Mouse (Mus musculus) neural tube, embryonic 11.5 days (tissue): Measurements from ENCODE around the gene Wars2. TPM values are rescaled to one million over a fixed set of nuclear protein-coding genes. Genes with fewer than 3 reads are reported as not detected.
A peak's percentile ranks its signal among the peaks of the same experiment; 100 is the strongest.

Source experiments
- ATAC-seq: fragments of 200-750 bp; cut with Nextera tagmentation; 2 replicates; pipeline ENCODE4 v1.8.0; 2017; ENCODE audit warnings: moderate number of reproducible peaks, mild to moderate bottlenecking, moderate TSS enrichment, moderate library complexity; ENCODE audit not compliant: insufficient read depth, low FRiP score, low TSS enrichment
- DNase-seq: peaks from one replicate; pipeline ENCODE4 v3.0.0-alpha.2; 2015; ENCODE audit warnings: low spot score
- H3K27ac ChIP-seq: fragments of 300-500 bp; sonication (generic); 2 replicates; pipeline ENCODE4 v1.5.1; 2014; ENCODE audit warnings: low read depth, mild to moderate bottlenecking, low read length
- H3K27me3 ChIP-seq: fragments of 300-500 bp; sonication (generic); 2 replicates; pipeline ENCODE4 v1.6.1; 2014; ENCODE audit warnings: mild to moderate bottlenecking, low read length, mixed read lengths; ENCODE audit not compliant: control insufficient read depth, insufficient read depth
- H3K36me3 ChIP-seq: fragments of 300-500 bp; sonication (generic); 2 replicates; pipeline ENCODE4 v1.6.1; 2014; ENCODE audit warnings: mild to moderate bottlenecking, low read length, moderate library complexity, mixed read lengths; ENCODE audit not compliant: control insufficient read depth, insufficient read depth
- H3K4me1 ChIP-seq: fragments of 300-500 bp; sonication (generic); 2 replicates; pipeline ENCODE4 v1.6.1; 2014; ENCODE audit warnings: low read length, mixed read lengths; ENCODE audit not compliant: control insufficient read depth, insufficient read depth
- H3K4me2 ChIP-seq: fragments of 300-500 bp; sonication (generic); 2 replicates; pipeline ENCODE4 v1.6.1; 2014; ENCODE audit warnings: low read depth, mild to moderate bottlenecking, moderate library complexity
- H3K4me3 ChIP-seq: fragments of 300-500 bp; sonication (generic); 2 replicates; pipeline ENCODE4 v1.5.1; 2014; ENCODE audit warnings: low read depth, low read length
- H3K9ac ChIP-seq: fragments of 300-500 bp; sonication (generic); 2 replicates; pipeline ENCODE4 v1.6.1; 2014; ENCODE audit warnings: mild to moderate bottlenecking, low read length
- H3K9me3 ChIP-seq: fragments of 300-500 bp; sonication (generic); 2 replicates; pipeline ENCODE4 v1.6.1; 2016; ENCODE audit warnings: low read length; ENCODE audit not compliant: control insufficient read depth
- WGBS: fragments of 180-500 bp; shearing (Covaris S2); extraction: QIAGEN DNeasy Blood & Tissue Kit; methylation state at CpG from one replicate; pipeline ENCODE4 v1.1.7; 2014; 5-methylcytosine and 5-hydroxymethylcytosine counted together
- polyA plus RNA-seq: library from polyadenylated mRNA; unstranded; fragments of >200 nt; fragmentation: Nextera tagmentation; extraction: Ambion mirVana; gene quantifications from 2 replicates; pipeline ENCODE4 v1.2.1, GENCODE M21; 2014

The Wars2 gene
- polyA plus RNA-seq, 1 experiment from 2014 or later, result 5.3 TPM

DNA sequence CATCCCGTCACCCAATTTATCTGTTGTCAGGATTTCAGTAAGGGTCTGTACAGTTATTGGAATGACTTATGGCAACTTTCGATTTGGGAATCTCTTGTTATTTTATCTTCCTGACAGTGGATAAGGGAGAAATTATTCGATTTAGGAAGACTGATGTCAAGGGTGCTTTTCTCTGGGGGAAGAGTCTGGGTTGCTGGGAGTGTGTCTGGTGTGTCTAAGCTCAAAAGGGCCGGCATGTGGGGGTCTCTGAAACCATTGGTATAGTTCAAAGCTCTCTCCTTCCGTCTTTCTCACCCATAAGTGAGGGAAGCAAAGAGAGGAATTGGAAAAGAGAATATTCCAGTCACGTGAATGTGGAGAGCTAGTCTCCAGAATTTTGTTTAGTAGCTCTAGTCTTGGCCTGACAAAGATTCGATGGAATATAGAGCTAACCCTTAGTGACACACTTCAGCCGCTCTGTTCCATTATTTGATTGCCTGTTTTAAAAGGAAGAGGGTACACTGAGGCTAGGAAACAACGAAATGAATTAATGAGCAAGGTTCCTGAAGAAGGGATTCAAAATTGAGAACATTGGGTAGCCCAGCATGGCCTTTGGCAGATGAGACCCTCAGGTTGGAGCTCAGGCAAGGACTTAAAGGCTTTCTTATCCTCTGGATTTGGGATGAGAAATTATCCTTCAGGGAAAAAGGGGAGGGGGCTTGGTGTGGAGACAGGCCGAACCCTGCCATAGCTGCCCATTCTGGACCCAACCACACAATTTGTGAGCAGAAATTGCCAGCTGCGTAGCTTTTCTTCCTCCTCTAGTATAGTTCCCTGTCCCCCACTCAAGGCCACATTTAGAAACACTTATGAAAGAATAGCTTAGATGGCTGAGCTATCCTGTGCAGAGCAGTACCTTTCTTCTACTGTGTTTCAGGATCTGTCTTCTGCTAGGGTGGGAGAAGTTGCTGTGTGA is 114.8 kb downstream of the Wars2 start:
- no peak overlapping the region for H3K4me2 ChIP-seq
- H3K4me3 ChIP-seq, result no peak overlapping the region
- 4% methylated on average over 11 of the region's 11 CpGs for WGBS
- ATAC-seq (no peak), DNase-seq (peak; percentile 32)
- no peaks in the 10 kb centered on the region for H3K9me3 ChIP-seq
- peaks cover 7% of the 10 kb centered on the region; the same call in 1 of the 2 replicates for H3K4me1 ChIP-seq
- no peak overlapping the region for H3K9ac ChIP-seq
- H3K27ac ChIP-seq, result no peak overlapping the region
- peaks cover 94% of the 10 kb centered on the region for H3K27me3 ChIP-seq
- H3K36me3 ChIP-seq, result no peaks in the 10 kb centered on the region

DNA sequence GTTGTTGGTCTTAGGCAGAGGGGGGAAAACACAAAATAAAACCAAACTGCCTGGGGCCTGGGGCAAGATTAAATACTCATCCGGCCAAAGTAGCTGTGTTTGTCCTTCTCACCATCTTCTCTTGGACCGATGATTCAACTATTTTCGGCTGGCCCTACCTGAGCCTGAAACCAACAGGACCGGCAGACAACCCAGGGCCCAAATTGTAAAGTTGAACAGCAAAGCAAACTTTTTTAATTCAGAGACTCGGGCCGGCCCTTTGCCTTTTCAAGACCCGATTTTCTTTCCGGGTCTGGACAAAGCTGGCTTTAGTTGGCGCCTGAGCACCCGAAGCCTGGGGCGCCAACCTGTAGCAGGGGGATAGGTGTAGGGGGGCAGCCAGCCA is 115.5 kb downstream of the Wars2 start:
- Histone ChIP-seq H3K4me1 (peaks cover 7% of the 10 kb centered on the region; the same call in 1 of the 2 replicates), H3K9me3 (no peaks in the 10 kb centered on the region), H3K4me2 (no peak overlapping the region), H3K27me3 (peaks cover 93% of the 10 kb centered on the region), H3K4me3 (no peak overlapping the region), H3K36me3 (no peaks in the 10 kb centered on the region), H3K9ac (no peak overlapping the region), H3K27ac (no peak overlapping the region)
- peak; percentile 29 for DNase-seq
- WGBS, result 1% methylated on average over 11 of the region's 11 CpGs
- no peak for ATAC-seq

DNA sequence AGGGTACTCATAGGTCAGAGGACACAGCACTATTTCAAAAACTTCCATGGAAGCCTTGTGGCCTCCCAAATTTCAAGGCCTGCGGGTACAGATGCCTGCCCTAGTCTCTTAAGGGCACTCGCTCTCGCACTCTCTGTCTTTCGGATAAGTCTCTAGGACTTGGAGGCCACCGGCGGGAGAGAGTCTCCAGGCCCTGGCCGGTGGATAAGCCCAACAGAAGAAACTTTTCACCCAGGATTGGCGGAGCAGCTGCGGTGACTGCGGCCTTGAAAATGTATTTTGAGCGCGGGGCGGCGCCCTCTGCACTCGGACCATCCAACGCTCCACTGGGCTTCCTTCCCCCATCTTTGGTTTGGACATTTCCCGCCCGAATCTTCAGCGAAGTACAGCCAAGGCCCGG is 115.9 kb downstream of the Wars2 start:
- Histone ChIP-seq H3K36me3 (no peaks in the 10 kb centered on the region), H3K27me3 (peaks cover 93% of the 10 kb centered on the region), H3K9ac (no peak overlapping the region), H3K4me2 (no peak overlapping the region), H3K9me3 (no peaks in the 10 kb centered on the region), H3K27ac (no peak overlapping the region), H3K4me1 (peaks cover 7% of the 10 kb centered on the region; the same call in 1 of the 2 replicates), H3K4me3 (no peak overlapping the region)
- WGBS, result under 1% methylated on average over 20 of the region's 20 CpGs
- ATAC-seq, result no peak
- DNase-seq, result peak; percentile 69

DNA sequence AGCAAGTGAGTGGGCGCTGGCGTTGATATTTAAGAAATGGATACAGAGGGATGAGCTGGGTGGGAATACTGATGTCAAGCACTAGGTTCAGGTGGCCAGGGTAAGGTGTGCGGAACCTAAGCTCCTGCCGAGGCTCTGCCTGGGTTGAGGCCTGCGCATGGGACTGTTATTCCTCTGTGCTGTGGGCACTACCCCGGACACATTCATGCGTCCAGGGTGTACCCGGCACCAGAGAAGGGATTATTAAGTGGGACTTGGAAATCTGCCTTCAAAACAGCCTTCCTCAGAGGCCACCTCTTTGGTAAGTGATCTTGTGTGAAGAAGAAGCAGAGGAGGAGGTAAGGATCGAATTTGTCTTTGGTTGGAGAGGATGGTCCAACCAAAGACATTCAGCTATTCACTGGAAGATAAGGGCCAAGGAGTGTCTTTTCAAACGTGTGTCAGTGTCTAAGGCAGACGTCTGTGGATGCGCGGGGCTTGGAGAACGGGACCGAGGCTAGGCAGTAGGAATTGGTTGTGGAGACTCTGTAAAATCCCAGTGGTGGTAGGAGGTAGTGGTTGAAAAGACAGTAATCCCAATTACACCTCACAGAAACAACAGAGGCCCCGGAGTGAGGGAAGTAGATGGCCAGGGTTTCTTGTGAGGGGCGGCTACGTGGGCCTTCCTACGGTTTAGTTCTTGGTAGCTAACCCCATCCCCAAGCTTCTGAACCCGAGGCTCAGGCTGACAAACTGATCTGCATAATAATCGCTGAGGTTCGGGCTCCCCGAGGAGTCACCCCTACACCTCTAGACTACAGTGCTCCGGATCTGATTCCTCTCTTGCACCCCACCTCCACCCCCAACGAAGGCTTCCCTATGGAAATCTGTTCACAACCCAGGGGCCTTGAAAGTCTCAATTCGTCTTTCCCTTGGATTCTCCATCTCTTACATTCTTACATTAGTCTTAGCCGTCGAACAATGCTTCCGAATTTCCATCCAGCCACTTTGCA is 117.0 kb downstream of the Wars2 start:
- Histone ChIP-seq H3K27ac (no peak overlapping the region), H3K36me3 (no peaks in the 10 kb centered on the region), H3K4me1 (peaks cover 7% of the 10 kb centered on the region; the same call in 1 of the 2 replicates), H3K27me3 (peaks cover 93% of the 10 kb centered on the region), H3K4me2 (no peak overlapping the region), H3K4me3 (no peak overlapping the region), H3K9ac (no peak overlapping the region), H3K9me3 (no peaks in the 10 kb centered on the region)
- ATAC-seq (no peak), DNase-seq (peak; percentile 35)
- WGBS, result 2% methylated on average over 29 of the region's 29 CpGs

DNA sequence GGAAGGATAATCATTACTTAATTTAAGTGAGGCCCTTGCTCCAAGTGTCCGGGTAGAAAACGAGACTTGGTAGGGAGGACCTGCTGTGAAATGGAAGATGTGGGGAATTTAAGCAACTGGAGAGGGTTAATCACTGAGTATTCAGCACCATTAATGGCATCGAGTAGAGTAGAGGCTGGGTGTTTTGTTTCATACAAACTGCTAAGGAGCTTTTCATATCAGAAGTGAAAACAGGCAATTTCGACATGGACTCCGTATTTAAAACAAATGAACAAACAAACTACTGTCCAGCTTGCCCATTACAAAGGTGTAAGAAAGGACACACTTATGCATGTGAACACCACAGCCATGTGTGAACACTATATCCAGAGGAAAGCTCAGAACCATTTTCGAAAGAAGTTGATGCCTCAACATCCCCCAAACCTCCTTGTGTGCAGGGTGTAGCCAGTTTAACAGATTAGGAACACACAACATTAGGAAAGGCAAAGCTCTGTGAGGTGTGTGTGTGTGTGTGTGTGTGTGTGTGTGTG is 118.9 kb downstream of the Wars2 start:
- WGBS, result 6% methylated on average over 6 of the region's 6 CpGs
- ATAC-seq (no peak), DNase-seq (no peak)
- Histone ChIP-seq H3K36me3 (no peaks in the 10 kb centered on the region), H3K4me1 (no peaks in the 10 kb centered on the region), H3K9me3 (no peaks in the 10 kb centered on the region), H3K4me3 (no peak overlapping the region), H3K9ac (no peak overlapping the region), H3K4me2 (no peak overlapping the region), H3K27ac (no peak overlapping the region), H3K27me3 (peaks cover 91% of the 10 kb centered on the region)

DNA sequence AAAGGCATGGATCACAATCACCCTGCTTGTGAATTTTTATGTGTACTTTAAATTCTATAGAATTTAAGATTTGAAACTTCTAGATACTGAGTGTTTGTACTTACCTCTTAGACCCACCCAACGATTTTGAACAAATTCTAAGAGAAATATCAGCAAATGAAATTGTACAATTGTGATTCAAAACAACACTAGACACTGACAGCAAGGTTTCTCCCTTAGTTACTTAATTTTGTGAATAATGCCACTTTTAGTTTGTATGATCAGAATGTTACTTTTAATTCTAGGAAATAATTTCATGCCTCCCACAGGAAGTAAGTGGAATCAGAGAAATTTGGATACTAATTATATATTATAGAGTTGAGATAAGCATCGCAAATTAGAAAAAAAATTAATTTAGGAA is 119.5 kb downstream of the Wars2 start:
- no peak for DNase-seq
- WGBS, result 25% methylated on average over 2 of the region's 2 CpGs
- H3K36me3 ChIP-seq, result no peaks in the 10 kb centered on the region
- H3K9ac ChIP-seq, result no peak overlapping the region
- no peak overlapping the region for H3K27ac ChIP-seq
- ATAC-seq, result no peak
- H3K9me3 ChIP-seq, result no peaks in the 10 kb centered on the region
- peaks cover 92% of the 10 kb centered on the region for H3K27me3 ChIP-seq
- H3K4me1 ChIP-seq, result no peaks in the 10 kb centered on the region
- H3K4me3 ChIP-seq, result no peak overlapping the region
- H3K4me2 ChIP-seq, result no peak overlapping the region

DNA sequence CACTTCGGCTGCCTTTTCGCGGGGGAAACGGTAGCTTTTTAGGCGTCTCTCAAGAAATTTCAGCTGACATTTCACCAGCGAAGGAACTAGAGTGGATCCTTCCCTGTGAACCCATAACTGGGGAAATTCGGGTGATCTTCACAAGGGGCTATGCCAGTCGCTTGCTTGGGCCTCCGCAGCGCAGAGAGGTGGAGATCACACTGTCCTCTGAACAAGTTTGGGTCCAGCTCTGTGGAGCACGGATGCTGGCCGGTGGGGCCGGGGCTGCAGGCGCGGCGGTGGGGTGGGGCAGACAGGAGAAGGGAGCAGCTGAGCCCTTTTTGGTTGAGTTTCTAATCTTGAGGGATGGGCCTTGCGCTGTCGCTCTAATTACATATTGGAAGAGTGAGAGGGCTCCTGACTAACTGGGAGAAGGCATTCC is 120.5 kb downstream of the Wars2 start:
- H3K36me3 ChIP-seq, result no peaks in the 10 kb centered on the region
- no peak overlapping the region for H3K4me3 ChIP-seq
- DNase-seq (no peak), ATAC-seq (no peak)
- no peaks in the 10 kb centered on the region for H3K4me1 ChIP-seq
- H3K27me3 ChIP-seq, result peaks cover 85% of the 10 kb centered on the region
- no peak overlapping the region for H3K27ac ChIP-seq
- H3K4me2 ChIP-seq, result no peak overlapping the region
- H3K9ac ChIP-seq, result no peak overlapping the region
- under 1% methylated on average over 18 of the region's 18 CpGs for WGBS
- H3K9me3 ChIP-seq, result no peaks in the 10 kb centered on the region

DNA sequence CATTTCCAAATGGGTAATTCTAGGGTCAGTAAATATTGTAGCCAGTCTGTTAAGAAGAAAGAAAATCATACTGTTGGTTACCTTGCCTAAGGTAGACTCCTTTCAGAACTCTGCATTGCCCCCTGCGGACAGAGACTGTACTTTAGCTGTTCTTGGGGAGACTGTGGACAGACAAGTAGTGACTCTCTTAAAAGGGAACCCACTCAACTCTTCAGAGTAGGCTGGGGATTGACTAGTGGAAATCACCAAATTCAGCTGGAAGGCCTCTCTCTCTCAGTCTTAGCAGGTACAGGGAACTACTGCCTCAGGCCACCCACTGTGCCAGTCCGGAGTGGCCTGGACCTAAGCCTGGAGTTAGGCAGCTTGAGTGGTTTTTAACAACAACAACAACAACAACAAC is 121.1 kb downstream of the Wars2 start:
- no peak overlapping the region for H3K9ac ChIP-seq
- H3K4me1 ChIP-seq, result no peaks in the 10 kb centered on the region
- ATAC-seq (no peak), DNase-seq (no peak)
- WGBS, result 1% methylated on average over 2 of the region's 2 CpGs
- H3K36me3 ChIP-seq, result no peaks in the 10 kb centered on the region
- peaks cover 79% of the 10 kb centered on the region for H3K27me3 ChIP-seq
- no peak overlapping the region for H3K27ac ChIP-seq
- H3K4me2 ChIP-seq, result no peak overlapping the region
- H3K4me3 ChIP-seq, result no peak overlapping the region
- no peaks in the 10 kb centered on the region for H3K9me3 ChIP-seq
